Mouse (Mus musculus) hindbrain, embryonic 15.5 days (tissue): ENCODE measurements at regions not wholly inside any gene's neighbourhood (a gene's known extent, or its start where the extent isn't known, plus 50 kb on each side); places are given as distances from the start of the nearest gene placed in this dataset.
A peak's percentile ranks its signal among the peaks of the same experiment; 100 is the strongest.

ENCODE experiments used
- ATAC-seq: fragments of 200-750 bp; cut with Nextera tagmentation; 2 replicates; pipeline ENCODE4 v1.8.0; 2017; ENCODE audit warnings: low read depth, moderate number of reproducible peaks, moderate TSS enrichment; ENCODE audit not compliant: low FRiP score
- H3K27ac ChIP-seq: fragments of 300-500 bp; sonication (generic); replicated peaks from 2 replicates; pipeline ENCODE4 v1.5.1; 2015; ENCODE audit warnings: mild to moderate bottlenecking, inconsistent platforms
- H3K27me3 ChIP-seq: fragments of 300-500 bp; sonication (generic); 2 replicates; pipeline ENCODE4 v1.6.1; 2015; ENCODE audit warnings: control low read depth, inconsistent platforms
- H3K36me3 ChIP-seq: fragments of 300-500 bp; sonication (generic); 2 replicates; pipeline ENCODE4 v1.6.1; 2015; ENCODE audit warnings: control low read depth, inconsistent platforms
- H3K4me1 ChIP-seq: fragments of 300-500 bp; sonication (generic); replicated peaks from 2 replicates; pipeline ENCODE4 v1.6.1; 2015; ENCODE audit warnings: control low read depth, inconsistent platforms
- H3K4me2 ChIP-seq: fragments of 300-500 bp; sonication (generic); 2 replicates; pipeline ENCODE4 v1.6.1; 2015; ENCODE audit warnings: moderate library complexity, mild to moderate bottlenecking, inconsistent platforms
- H3K4me3 ChIP-seq: fragments of 300-500 bp; sonication (generic); 2 replicates; pipeline ENCODE4 v1.5.1; 2015; ENCODE audit warnings: mild to moderate bottlenecking, inconsistent platforms
- H3K9ac ChIP-seq: fragments of 300-500 bp; sonication (generic); 2 replicates; pipeline ENCODE4 v1.6.1; 2015; ENCODE audit warnings: inconsistent platforms
- H3K9me3 ChIP-seq: fragments of 300-500 bp; sonication (generic); 2 replicates; pipeline ENCODE4 v1.6.1; 2016; ENCODE audit warnings: control low read depth, inconsistent platforms
- WGBS: fragments of 180-500 bp; shearing (Covaris S2); methylation state at CpG from one replicate; pipeline ENCODE4 v1.1.7; 2015; 5-methylcytosine and 5-hydroxymethylcytosine counted together

DNA sequence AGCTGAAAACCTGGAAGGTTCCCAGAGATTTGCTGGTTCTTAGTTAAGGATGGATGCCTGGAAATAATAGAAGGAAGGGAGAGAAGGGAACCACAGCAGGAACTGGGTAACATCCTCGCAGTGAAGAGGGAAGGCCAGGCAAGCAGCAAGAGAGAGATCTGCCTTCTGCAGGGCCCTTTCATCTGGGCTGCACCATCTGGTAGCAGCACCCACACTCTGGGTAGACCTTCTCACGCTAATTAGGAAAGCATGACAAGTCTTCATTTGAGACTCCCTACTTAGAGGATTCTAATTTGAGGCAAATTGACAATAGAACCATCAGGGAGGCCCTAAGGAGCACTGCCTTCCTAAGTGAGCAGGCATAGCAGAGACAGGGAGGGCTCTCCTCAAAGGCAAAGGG is 153.3 kb downstream of the Med10 start:
- Histone ChIP-seq H3K27me3 (no peaks in the 10 kb centered on the region), H3K36me3 (no peaks in the 10 kb centered on the region), H3K9me3 (no peaks in the 10 kb centered on the region), H3K27ac (no peak overlapping the region), H3K9ac (no peak overlapping the region), H3K4me1 (no peaks in the 10 kb centered on the region), H3K4me3 (no peak overlapping the region), H3K4me2 (no peak overlapping the region)
- 50% methylated on average over 2 of the region's 2 CpGs for WGBS
- no peak for ATAC-seq

DNA sequence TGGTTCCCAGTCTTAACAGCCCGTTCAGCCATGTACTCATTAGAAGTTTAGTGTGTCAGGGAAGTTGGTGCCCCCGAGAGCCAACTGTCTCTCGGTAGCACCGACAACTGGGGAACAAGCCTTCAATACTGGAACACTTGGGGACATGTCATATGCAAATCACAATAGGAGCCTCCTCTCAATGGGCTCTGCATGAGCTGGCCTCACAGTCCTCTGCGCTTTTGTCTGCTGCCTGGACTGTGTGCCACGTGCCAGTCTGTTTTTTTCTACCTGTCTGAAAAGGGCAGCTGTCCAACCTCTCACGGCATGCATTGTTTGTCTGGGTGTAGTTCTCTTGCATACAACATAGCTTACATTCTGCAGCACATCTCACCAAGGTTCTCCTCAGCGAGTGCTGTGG is 161.7 kb downstream of the Med10 start:
- no peak overlapping the region for H3K4me3 ChIP-seq
- no peaks in the 10 kb centered on the region for H3K27me3 ChIP-seq
- no peaks in the 10 kb centered on the region for H3K36me3 ChIP-seq
- WGBS: 25% methylated on average over 8 of the region's 8 CpGs
- no peak for ATAC-seq
- H3K4me1 ChIP-seq: no peaks in the 10 kb centered on the region
- H3K27ac ChIP-seq: no peak overlapping the region
- H3K9ac ChIP-seq: no peak overlapping the region
- no peaks in the 10 kb centered on the region for H3K9me3 ChIP-seq
- no peak overlapping the region for H3K4me2 ChIP-seq

DNA sequence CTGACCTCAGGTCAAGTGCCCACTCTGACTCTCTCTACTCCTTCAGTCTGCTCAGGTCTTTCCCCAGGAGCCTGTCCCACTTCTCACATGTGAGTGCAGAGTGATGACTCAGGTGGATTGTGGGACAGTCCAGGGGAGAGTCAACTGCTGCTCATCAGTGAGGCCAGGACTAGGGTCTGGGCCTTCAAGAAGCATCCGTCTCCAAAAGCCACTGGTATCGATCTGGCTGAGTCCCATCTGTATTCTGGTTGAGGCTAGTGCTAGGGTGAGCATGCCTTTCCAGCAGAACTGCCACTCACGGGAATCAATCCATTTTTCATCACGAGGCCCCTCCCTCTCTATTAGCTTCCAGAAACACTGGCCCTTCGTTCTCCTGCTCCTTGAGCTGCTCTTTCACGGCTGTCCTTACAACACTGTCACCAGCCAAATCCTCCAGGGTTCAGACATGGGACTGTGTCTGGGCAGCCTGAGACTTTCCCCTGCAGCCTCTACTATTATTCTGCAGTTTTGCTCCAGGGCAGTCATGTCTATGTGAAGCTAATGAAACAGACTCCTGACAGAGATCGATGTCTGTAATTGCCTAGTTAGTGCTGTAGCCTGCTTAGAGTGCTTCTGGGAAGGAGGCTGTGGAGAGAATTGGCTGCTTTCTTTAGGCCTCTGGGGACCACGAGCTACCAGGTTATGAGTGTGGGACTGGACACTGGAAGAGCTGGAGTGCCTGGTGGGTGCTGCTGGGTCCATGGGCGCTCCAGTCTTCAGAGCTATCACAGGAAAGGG is 169.3 kb downstream of the Med10 start:
- H3K9me3 ChIP-seq: no peaks in the 10 kb centered on the region
- H3K4me3 ChIP-seq: no peak overlapping the region
- WGBS: 66% methylated on average over 9 of the region's 9 CpGs
- no peak overlapping the region for H3K9ac ChIP-seq
- no peaks in the 10 kb centered on the region for H3K27me3 ChIP-seq
- H3K27ac ChIP-seq: peak overlapping the region; percentile 45; the same call in 1 of the 2 replicates
- H3K4me2 ChIP-seq: no peak overlapping the region
- H3K36me3 ChIP-seq: no peaks in the 10 kb centered on the region
- ATAC-seq: peak; percentile 80
- H3K4me1 ChIP-seq: peaks cover 5% of the 10 kb centered on the region; the same call in 1 of the 2 replicates

DNA sequence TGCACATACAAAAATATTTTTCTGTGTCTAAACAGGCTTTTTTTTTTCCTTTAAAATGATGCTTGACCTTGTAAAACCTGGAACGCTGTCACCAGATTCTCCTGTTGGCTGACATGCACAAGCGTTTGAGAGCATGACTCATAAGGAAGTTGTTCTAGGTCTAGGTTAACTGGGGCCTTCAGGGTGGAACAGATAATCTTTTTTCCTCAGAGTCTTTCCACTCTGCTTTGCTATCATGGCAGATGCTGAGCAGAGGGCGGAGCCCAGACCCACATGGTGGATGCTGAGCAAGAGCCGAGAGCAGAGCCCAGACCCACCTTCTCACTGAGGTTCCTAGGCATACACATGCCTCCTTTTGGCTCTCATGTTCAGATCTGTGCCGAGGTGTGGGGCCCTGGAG is 172.6 kb downstream of the Med10 start:
- 86% methylated on average over 5 of the region's 5 CpGs for WGBS
- H3K9ac ChIP-seq: no peak overlapping the region
- ATAC-seq: no peak
- H3K4me3 ChIP-seq: no peak overlapping the region
- no peak overlapping the region for H3K4me2 ChIP-seq
- H3K27me3 ChIP-seq: no peaks in the 10 kb centered on the region
- peaks cover 5% of the 10 kb centered on the region; the same call in 1 of the 2 replicates for H3K4me1 ChIP-seq
- no peak overlapping the region for H3K27ac ChIP-seq
- H3K9me3 ChIP-seq: no peaks in the 10 kb centered on the region
- H3K36me3 ChIP-seq: no peaks in the 10 kb centered on the region

DNA sequence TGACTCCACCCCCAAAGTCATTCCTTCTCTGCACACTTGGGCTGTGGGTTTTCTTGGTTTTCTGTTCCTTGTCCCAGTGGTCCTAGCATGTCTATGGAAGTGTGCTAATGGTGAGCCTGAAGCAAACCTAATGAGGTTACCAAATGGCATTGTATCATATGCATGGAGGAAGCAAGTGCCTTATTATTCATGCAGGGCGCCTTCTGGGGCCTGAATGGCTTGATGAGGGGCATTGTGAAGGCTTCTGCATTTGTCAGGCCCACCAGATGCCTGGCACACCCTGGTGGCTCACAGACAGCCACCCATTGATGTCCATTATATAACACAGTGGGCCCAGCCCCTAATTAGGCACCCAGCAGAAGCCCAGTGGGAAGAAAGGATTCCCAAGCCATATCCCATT is 182.0 kb downstream of the Med10 start:
- Histone ChIP-seq H3K4me3 (no peak overlapping the region), H3K9me3 (no peaks in the 10 kb centered on the region), H3K27me3 (no peaks in the 10 kb centered on the region), H3K36me3 (no peaks in the 10 kb centered on the region), H3K9ac (no peak overlapping the region), H3K27ac (no peak overlapping the region), H3K4me2 (no peak overlapping the region), H3K4me1 (peaks cover 24% of the 10 kb centered on the region)
- WGBS: 38% methylated on average over 1 of the region's 1 CpGs
- 0 out of 2 replicates have a peak, but pooled peaks have one; percentile 31 for ATAC-seq

DNA sequence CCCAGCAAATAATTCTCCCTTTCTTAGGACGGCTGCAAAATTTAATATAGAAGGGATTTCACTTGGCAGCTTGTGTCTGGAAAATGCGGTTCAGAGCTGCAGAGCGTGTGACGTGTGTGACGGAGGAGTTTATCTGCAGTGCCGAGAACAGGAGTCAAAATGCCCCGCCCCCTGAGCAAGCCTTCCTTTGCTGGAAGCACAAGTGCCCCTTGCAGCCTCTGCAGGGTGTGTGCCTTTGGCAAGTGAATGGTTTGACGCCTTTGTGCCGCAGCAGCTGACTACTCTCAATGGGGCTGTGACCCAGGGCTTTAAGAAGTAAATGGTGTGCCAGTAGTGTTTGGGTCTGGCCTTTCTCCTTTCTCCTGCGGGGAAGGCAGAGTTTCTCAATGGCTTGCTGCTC is 185.0 kb downstream of the Med10 start:
- no peaks in the 10 kb centered on the region for H3K9me3 ChIP-seq
- H3K27me3 ChIP-seq: no peaks in the 10 kb centered on the region
- peak overlapping the region; percentile 28 for H3K4me2 ChIP-seq
- no peak overlapping the region for H3K4me3 ChIP-seq
- 6% methylated on average over 10 of the region's 10 CpGs for WGBS
- no peaks in the 10 kb centered on the region for H3K36me3 ChIP-seq
- peak overlapping the region; percentile 68 for H3K27ac ChIP-seq
- ATAC-seq: peak; percentile 64
- peaks cover 30% of the 10 kb centered on the region for H3K4me1 ChIP-seq
- no peak overlapping the region for H3K9ac ChIP-seq

DNA sequence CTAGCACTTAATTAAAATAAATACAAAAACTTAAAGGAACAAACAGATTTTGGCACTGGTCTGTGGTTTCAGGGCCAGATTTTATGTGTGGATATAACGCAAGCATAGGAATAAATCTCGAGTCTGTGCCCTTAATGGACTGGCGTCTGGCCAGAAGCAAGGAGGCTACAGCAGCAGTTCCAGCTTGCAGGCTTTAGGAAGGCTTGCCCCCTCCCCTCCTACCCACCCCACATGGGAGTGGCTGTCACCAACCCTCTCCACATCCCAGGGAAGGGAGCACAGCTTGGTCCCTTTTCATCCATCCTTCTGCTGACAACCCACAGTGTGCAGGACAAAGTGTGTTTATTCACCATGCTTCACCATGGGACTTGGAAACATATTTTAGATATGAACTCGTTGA is 186.1 kb downstream of the Med10 start:
- no peak overlapping the region for H3K27ac ChIP-seq
- H3K9me3 ChIP-seq: no peaks in the 10 kb centered on the region
- H3K36me3 ChIP-seq: no peaks in the 10 kb centered on the region
- no peak overlapping the region for H3K4me3 ChIP-seq
- peaks cover 30% of the 10 kb centered on the region for H3K4me1 ChIP-seq
- H3K9ac ChIP-seq: no peak overlapping the region
- 23% methylated on average over 4 of the region's 4 CpGs for WGBS
- H3K4me2 ChIP-seq: no peak overlapping the region
- no peaks in the 10 kb centered on the region for H3K27me3 ChIP-seq
- ATAC-seq: 0 out of 2 replicates have a peak, but pooled peaks have one; percentile 23

DNA sequence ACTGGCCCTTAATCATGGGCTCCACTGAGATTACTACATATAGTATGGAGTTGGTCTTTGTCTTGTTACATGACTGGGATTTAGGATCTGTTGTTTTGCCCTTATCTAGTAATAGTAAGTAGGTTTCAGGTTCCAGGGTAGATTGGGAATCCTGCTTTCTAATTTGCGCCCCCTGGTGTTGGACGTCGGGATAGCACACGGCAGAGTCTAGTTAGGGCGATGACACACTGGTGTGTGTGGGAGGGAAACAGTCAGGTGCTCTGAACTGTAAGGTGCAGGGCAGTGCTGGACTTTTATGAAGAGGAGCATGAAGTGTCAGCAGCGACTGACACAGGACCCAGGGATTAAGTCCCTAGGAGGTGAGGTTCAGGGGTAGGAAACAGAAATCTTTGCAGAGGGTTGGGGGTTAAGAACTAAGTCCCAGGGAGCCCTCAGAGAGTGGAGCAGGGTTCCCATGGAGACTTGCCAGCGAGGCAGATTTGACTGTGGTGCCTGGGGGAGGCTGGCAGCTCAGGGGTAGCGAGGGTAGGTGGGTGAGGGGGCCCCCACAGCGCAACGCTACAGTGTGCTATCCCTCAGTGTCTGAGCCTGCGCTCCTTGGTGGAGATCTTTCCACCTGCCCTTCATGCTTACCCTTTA is 189.2 kb downstream of the Med10 start:
- H3K9ac ChIP-seq: no peak overlapping the region
- no peak overlapping the region for H3K4me3 ChIP-seq
- no peaks in the 10 kb centered on the region for H3K9me3 ChIP-seq
- peaks cover 30% of the 10 kb centered on the region for H3K4me1 ChIP-seq
- no peaks in the 10 kb centered on the region for H3K27me3 ChIP-seq
- no peaks in the 10 kb centered on the region for H3K36me3 ChIP-seq
- no peak overlapping the region for H3K27ac ChIP-seq
- 26% methylated on average over 11 of the region's 11 CpGs for WGBS
- ATAC-seq: peak; percentile 23; the same call in 1 of the 2 replicates
- H3K4me2 ChIP-seq: peak overlapping the region; percentile 36

DNA sequence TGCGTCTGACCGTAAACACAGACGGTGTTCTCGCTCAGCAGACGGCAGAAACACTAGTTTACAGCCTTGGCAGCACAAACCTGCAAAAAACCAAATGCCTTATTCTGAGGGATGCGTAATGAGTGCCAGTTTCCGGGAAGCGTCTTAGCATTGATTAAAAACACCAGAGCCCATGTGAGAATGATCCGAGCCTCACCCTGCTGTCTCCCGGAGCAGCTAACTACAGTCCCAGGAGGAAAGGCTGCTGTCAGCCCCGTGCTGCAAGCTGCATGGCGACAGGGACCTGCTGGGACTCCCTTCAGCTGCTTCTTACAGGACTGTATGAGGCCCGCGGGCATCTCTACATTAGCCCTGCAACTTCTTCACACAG is 189.7 kb downstream of the Med10 start:
- Histone ChIP-seq H3K27me3 (no peaks in the 10 kb centered on the region), H3K4me1 (peaks cover 26% of the 10 kb centered on the region), H3K9me3 (no peaks in the 10 kb centered on the region), H3K36me3 (no peaks in the 10 kb centered on the region), H3K9ac (no peak overlapping the region), H3K4me3 (no peak overlapping the region), H3K4me2 (peak overlapping the region; percentile 36), H3K27ac (no peak overlapping the region)
- no peak for ATAC-seq
- WGBS: 35% methylated on average over 14 of the region's 14 CpGs

DNA sequence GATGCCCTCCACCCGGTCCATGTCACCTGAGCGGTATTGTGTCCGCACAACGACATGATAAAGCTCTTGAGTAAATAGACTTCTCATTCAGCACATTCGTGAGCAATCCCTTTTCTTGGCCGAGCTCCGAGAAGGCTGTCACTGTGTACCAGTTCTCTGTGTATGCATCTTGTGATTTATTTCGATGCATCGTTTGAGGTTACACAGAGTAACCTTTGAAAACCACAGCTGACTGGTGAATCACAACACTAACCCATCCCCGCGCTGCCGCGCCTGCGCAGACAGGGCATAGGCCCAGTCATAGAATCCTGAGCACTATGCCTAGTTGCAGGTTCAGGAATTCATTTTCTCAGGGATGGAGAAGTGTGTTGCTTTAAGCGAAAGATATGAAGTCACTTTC is 201.4 kb downstream of the Med10 start:
- Histone ChIP-seq H3K9me3 (no peaks in the 10 kb centered on the region), H3K4me1 (no peaks in the 10 kb centered on the region), H3K9ac (no peak overlapping the region), H3K4me3 (no peak overlapping the region), H3K27ac (no peak overlapping the region), H3K4me2 (no peak overlapping the region), H3K36me3 (no peaks in the 10 kb centered on the region), H3K27me3 (no peaks in the 10 kb centered on the region)
- no peak for ATAC-seq
- WGBS: 85% methylated on average over 15 of the region's 15 CpGs

DNA sequence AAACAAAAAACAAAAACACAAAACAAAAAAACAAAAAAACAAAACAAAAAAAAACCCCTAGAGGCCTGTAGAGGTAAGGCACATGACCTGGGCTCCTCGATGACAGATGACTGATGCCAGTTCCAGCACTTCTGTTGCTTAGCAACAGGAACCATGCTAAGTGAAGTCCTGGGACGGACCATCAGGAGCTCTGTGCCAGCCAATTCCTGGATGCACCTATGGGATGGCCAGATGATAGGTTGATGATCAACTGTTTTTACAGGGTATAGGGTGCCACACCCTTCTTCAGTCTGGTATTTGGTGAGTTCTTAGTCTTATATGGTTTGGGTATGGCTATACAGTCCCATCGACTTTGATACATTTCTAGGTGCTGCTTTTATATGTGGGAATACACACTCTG is 209.9 kb downstream of the Med10 start:
- WGBS: 33% methylated on average over 3 of the region's 3 CpGs

DNA sequence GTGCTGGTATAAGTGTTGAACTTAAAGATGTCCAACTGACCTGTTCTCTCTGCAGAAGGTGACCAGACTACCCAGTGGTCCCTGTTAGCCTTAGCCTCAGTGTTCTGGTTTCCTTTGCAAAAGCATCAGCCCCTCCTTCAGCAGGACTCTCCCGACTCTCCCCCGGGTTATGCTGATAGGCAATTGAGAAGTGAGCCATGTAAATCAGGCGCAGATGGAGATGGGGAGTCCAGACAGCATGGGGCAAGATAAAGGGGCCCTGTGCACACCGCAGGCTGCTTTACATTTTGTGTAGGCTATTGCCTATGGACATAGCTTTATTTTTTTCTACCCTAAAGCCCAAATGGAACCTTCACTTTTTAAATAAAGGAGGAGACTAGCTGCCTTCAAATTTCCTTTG is 213.0 kb downstream of the Med10 start:
- 25% methylated on average over 4 of the region's 4 CpGs for WGBS

More for the DNA sequence above, 209.9 kb downstream of the Med10 start:
- no peak overlapping the region for H3K4me2 ChIP-seq
- no peaks in the 10 kb centered on the region for H3K27me3 ChIP-seq
- H3K27ac ChIP-seq: no peak overlapping the region
- ATAC-seq: no peak
- H3K9ac ChIP-seq: no peak overlapping the region
- H3K4me3 ChIP-seq: no peak overlapping the region
- no peaks in the 10 kb centered on the region for H3K9me3 ChIP-seq
- H3K36me3 ChIP-seq: no peaks in the 10 kb centered on the region
- H3K4me1 ChIP-seq: 0 out of 2 replicates have a peak, but pooled peaks cover 3% of the 10 kb centered on the region

More for the DNA sequence above, 213.0 kb downstream of the Med10 start:
- Histone ChIP-seq H3K4me2 (no peak overlapping the region), H3K4me1 (0 out of 2 replicates have a peak, but pooled peaks cover 3% of the 10 kb centered on the region), H3K27ac (no peak overlapping the region), H3K9me3 (no peaks in the 10 kb centered on the region), H3K27me3 (no peaks in the 10 kb centered on the region), H3K9ac (no peak overlapping the region), H3K4me3 (no peak overlapping the region), H3K36me3 (no peaks in the 10 kb centered on the region)
- no peak for ATAC-seq
